Mouse (Mus musculus): ENCODE measurements around the gene Zar1. TPM values are rescaled to one million over a fixed set of nuclear protein-coding genes. Genes with fewer than 3 reads are reported as not detected.

The Zar1 gene
- polyA plus RNA-seq, 1 experiment, result not detected

DNA sequence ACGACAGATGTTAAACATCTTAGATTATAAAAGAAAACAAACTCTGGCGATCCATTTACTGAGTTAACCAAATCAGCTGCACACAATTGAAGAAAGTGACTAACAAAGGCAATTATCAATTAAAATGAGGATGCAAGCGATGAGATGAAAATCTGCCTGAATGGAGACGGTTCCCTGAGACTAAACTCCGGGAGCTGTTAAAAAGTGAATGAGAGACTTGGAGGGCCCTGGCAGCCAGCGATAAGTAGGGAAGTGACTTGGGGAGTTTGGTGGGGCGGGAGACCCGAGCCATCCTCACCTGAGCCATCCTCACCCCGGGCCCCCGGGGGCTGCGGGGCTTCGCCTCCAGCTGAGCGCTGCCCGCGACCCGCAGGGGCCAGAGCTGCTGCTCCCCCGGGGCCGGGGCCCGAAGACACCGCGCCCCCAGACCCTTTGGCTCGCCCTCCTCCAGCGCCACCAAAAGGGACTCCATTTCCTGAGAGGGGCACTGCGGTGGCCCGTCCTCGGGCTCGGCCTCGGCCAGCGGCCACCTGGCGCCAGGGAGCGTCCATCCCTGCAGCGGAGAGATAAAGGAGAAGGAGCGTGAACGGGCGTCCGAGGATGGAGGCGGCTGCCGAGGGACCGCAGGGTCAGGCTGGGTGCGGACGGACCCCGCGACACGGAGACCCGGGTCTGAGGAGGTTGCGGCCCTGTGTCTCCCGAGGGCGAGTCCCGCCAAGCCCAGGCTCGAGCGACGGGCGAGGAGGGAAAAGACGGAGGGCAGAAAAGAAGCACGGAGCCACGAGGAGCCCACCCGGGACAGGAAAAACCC is 22.1 kb downstream of the Zar1 start:
- Histone ChIP-seq H3K36me3 (ENCODE audit: control insufficient read depth, insufficient read depth, low read length) (peaks cover 10% of the 10 kb centered on the region), H3K4me3 (ENCODE audit: low read depth, low read length) (peak overlapping the region; percentile 96), H3K4me1 (ENCODE audit: control insufficient read depth, insufficient read depth, insufficient read length, low read length) (peaks cover 3% of the 10 kb centered on the region), H3K27me3 (ENCODE audit: control insufficient read depth, insufficient read depth, low read length) (no peaks in the 10 kb centered on the region), H3K27ac (ENCODE audit: insufficient read depth, low read depth, low read length) (peak overlapping the region; percentile 40)
- 1% methylated on average over 57 of the region's 57 CpGs for WGBS
- TF ChIP-seq POLR2A (IDR thresholded peaks at IDR 0.05; ENCODE audit: low read depth, low read length) (no peak), CTCF (IDR thresholded peaks at IDR 0.05; ENCODE audit: extremely low read depth, insufficient read length, insufficient replicate concordance, low read depth, low read length) (no peak)

DNA sequence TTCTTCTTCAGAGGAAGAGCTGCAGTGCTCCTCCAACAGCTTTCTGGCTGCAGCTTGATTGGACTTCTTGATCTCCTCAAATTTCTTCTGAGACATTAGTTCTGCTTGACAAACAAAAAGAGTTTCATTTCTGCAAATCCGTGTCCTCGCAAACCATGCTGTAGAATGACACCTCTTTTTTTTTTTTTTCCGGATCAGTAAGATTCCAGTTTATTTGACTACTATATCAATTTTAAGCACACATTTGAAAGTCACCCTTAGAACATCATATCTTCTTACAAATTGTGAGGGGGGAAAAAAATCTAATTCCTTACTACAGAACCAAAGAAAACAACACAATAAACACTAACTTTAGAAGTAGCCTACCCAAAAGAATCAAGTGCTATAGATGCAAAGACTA is 24.8 kb downstream of the Zar1 start:
- H3K27ac ChIP-seq (ENCODE audit: insufficient read depth, low read depth, low read length), result no peak overlapping the region
- H3K27me3 ChIP-seq (ENCODE audit: control insufficient read depth, insufficient read depth, low read length), result no peaks in the 10 kb centered on the region
- 86% methylated on average over 3 of the region's 3 CpGs for WGBS
- H3K4me1 ChIP-seq (ENCODE audit: control insufficient read depth, insufficient read depth, insufficient read length, low read length), result peaks cover 3% of the 10 kb centered on the region
- H3K4me3 ChIP-seq (ENCODE audit: low read depth, low read length), result no peak overlapping the region
- H3K36me3 ChIP-seq (ENCODE audit: control insufficient read depth, insufficient read depth, low read length), result peaks cover 20% of the 10 kb centered on the region
- TF ChIP-seq CTCF (IDR thresholded peaks at IDR 0.05; ENCODE audit: extremely low read depth, insufficient read length, insufficient replicate concordance, low read depth, low read length) (no peak), POLR2A (IDR thresholded peaks at IDR 0.05; ENCODE audit: low read depth, low read length) (no peak)

DNA sequence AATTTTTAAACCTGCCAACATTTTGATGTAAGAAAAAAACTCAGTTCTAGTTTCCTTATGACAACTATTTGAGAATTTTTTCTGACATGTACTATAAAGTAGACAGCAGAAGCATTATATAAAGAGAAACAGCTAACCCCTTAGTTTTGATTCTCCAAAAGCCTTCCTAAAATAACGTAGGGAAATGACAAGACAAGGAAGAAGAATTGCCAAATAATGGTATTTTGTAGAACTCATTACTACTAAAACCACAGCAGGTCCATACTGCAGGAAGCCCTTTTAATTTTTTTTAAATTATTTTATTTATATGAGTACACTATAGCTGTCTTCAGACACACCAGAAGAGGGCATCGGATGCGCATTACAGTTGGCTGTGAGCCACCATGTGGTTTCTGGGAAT is 29.8 kb downstream of the Zar1 start:
- 91% methylated on average over 3 of the region's 3 CpGs for WGBS
- Histone ChIP-seq H3K27ac (ENCODE audit: insufficient read depth, low read depth, low read length) (no peak overlapping the region), H3K4me3 (ENCODE audit: low read depth, low read length) (no peak overlapping the region), H3K36me3 (ENCODE audit: control insufficient read depth, insufficient read depth, low read length) (peaks cover 31% of the 10 kb centered on the region), H3K27me3 (ENCODE audit: control insufficient read depth, insufficient read depth, low read length) (no peaks in the 10 kb centered on the region), H3K4me1 (ENCODE audit: control insufficient read depth, insufficient read depth, insufficient read length, low read length) (no peaks in the 10 kb centered on the region)
- TF ChIP-seq POLR2A (IDR thresholded peaks at IDR 0.05; ENCODE audit: low read depth, low read length) (no peak), CTCF (IDR thresholded peaks at IDR 0.05; ENCODE audit: extremely low read depth, insufficient read length, insufficient replicate concordance, low read depth, low read length) (no peak)

DNA sequence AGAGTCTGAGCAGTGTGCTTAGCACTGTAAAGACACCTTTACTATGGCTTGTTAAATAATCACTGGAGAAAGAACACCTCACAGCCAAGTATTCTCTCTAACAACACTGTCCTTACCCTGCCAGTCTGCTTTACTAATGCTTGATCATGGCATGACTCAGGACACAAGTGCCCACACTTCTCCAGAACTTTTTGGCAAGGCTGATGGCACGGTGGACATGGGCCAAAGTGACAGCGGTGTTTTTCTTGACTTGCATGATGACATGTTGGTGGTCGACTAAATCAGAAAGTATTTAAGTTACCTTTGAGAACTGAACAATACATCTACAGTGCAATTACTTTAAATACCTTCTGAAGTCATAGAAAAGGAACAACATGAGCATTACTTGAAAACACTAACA is 52.2 kb downstream of the Zar1 start:
- Histone ChIP-seq H3K27ac (ENCODE audit: insufficient read depth, low read depth, low read length) (no peak overlapping the region), H3K27me3 (ENCODE audit: control insufficient read depth, insufficient read depth, low read length) (no peaks in the 10 kb centered on the region), H3K4me1 (ENCODE audit: control insufficient read depth, insufficient read depth, insufficient read length, low read length) (no peaks in the 10 kb centered on the region), H3K4me3 (ENCODE audit: low read depth, low read length) (no peak overlapping the region), H3K36me3 (ENCODE audit: control insufficient read depth, insufficient read depth, low read length) (peaks cover 41% of the 10 kb centered on the region)
- 95% methylated on average over 3 of the region's 3 CpGs for WGBS
- TF ChIP-seq CTCF (IDR thresholded peaks at IDR 0.05; ENCODE audit: extremely low read depth, insufficient read length, insufficient replicate concordance, low read depth, low read length) (no peak), POLR2A (IDR thresholded peaks at IDR 0.05; ENCODE audit: low read depth, low read length) (no peak)

Other genes starting within 250 kb of the Zar1 start
- 0.05 TPM in 1 of 2 replicates, not detected in the other for gene Corin, start 76.8 kb downstream of the Zar1 start, polyA plus RNA-seq (2012; rRNA removed)
- gene Nfxl1, start 21.6 kb downstream of the Zar1 start, polyA plus RNA-seq (2012; rRNA removed), result 4.0 and 5.4 TPM in 2 replicates
- 0.10 and 0.16 TPM in 2 replicates for gene Gm5868, start 6.3 kb upstream of the Zar1 start, polyA plus RNA-seq (2012; rRNA removed)
- gene Cnga1, start 63.0 kb upstream of the Zar1 start, polyA plus RNA-seq (2012; rRNA removed), result not detected in 2 replicates
- gene Nipal1, start 66.5 kb upstream of the Zar1 start, polyA plus RNA-seq (2012; rRNA removed), result 0.75 and 6.5 TPM in 2 replicates
- 0.20 and 0.34 TPM in 2 replicates for gene Txk, start 171.5 kb upstream of the Zar1 start, polyA plus RNA-seq (2012; rRNA removed)

Data from small intestine, adult 2 months (tissue).